Mouse (Mus musculus): ENCODE data around the gene Luzp1. TPM values are rescaled to one million over a fixed set of nuclear protein-coding genes. Genes with fewer than 3 reads are reported as not detected.

Gene Luzp1
- total RNA-seq (2021), result 10 to 100 TPM; 58.3 to 69.0 TPM

GRCm38 (mm10) chr4:136469371-136469903, at the start of gene Luzp1:
TSS of gene Luzp1 (plus strand) at chr4:136469761.
- intact Hi-C loops (cut with DNase I), result no loop called here
- peak; percentile 96 for DNase-seq

GRCm38 (mm10) chr4:136423224-136423623, 46.3 kb upstream of the Luzp1 start, which contains the start of gene Htr1d:
TSS of gene Htr1d (plus strand) at chr4:136423524.
- intact Hi-C loops (cut with DNase I), result no loop called here
- no peak for DNase-seq

- intact Hi-C loops (cut with DNase I), result no loop called here
- peak; percentile 4 to 12 for DNase-seq
Measured at GRCm38 (mm10) chr4:136424120-136424999, 45.2 kb upstream of the Luzp1 start.

GRCm38 (mm10) chr4:136425000-136425288, 44.6 kb upstream of the Luzp1 start:
- peak in 1 of 2 experiments; percentile 15 for DNase-seq
- intact Hi-C loops (cut with DNase I), result no loop called here

- peak; percentile 37 to 38 for DNase-seq
- intact Hi-C loops (cut with DNase I), result loop anchor here (5.0 kb wide), 1 partner anchor 192 kb away; the partner anchor contains the start of gene Lactbl1
Measured at GRCm38 (mm10) chr4:136430609-136431375, 38.8 kb upstream of the Luzp1 start.

- intact Hi-C loops (cut with DNase I), result loop anchor here (5.0 kb wide), 1 partner anchor 191 kb away; the partner anchor contains the start of gene Lactbl1
Measured at GRCm38 (mm10) chr4:136431376-136431693, 38.2 kb upstream of the Luzp1 start.

GRCm38 (mm10) chr4:136434029-136434428, 35.5 kb upstream of the Luzp1 start:
- intact Hi-C loops (cut with DNase I), result loop anchor here (5.0 kb wide), 1 partner anchor 188 kb away; the partner anchor contains the start of gene Lactbl1
- no peak for DNase-seq

More at GRCm38 (mm10) chr4:136431376-136431693, 38.2 kb upstream of the Luzp1 start:
- DNase-seq, result peak; percentile 62 to 80

GRCm38 (mm10) chr4:136439106-136439505, 30.5 kb upstream of the Luzp1 start:
- intact Hi-C loops (cut with DNase I), result no loop called here
- no peak for DNase-seq

GRCm38 (mm10) chr4:136441354-136442043, 28.1 kb upstream of the Luzp1 start:
- intact Hi-C loops (cut with DNase I), result no loop called here
- DNase-seq, result peak in 1 of 2 experiments; percentile 25

GRCm38 (mm10) chr4:136444561-136444960, 25.0 kb upstream of the Luzp1 start:
- intact Hi-C loops (cut with DNase I), result no loop called here
- DNase-seq, result no peak

- intact Hi-C loops (cut with DNase I), result loop anchor here (5.0 kb wide), 2 partner anchors 82 to 153 kb away; partner anchors contain the start of gene Kdm1a
- DNase-seq, result no peak
Measured at GRCm38 (mm10) chr4:136449795-136450194, 19.8 kb upstream of the Luzp1 start.

GRCm38 (mm10) chr4:136450271-136450670, 19.3 kb upstream of the Luzp1 start:
- no peak for DNase-seq

GRCm38 (mm10) chr4:136451564-136451963, 18.0 kb upstream of the Luzp1 start:
- intact Hi-C loops (cut with DNase I), result loop anchor here (5.0 kb wide), 2 partner anchors 84 to 151 kb away; partner anchors contain the start of gene Kdm1a
- DNase-seq, result no peak

More at GRCm38 (mm10) chr4:136450271-136450670, 19.3 kb upstream of the Luzp1 start:
- intact Hi-C loops (cut with DNase I), result loop anchor here (5.0 kb wide), 2 partner anchors 83 to 152 kb away; partner anchors contain the start of gene Kdm1a

GRCm38 (mm10) chr4:136452286-136452685, 17.3 kb upstream of the Luzp1 start:
- intact Hi-C loops (cut with DNase I), result loop anchor here (5.0 kb wide), 2 partner anchors 85 to 150 kb away; partner anchors contain the start of gene Kdm1a
- no peak for DNase-seq

GRCm38 (mm10) chr4:136452792-136453191, 16.8 kb upstream of the Luzp1 start:
- intact Hi-C loops (cut with DNase I), result loop anchor here (5.0 kb wide), 2 partner anchors 85 to 150 kb away; partner anchors contain the start of gene Kdm1a

GRCm38 (mm10) chr4:136454850-136455260, 14.7 kb upstream of the Luzp1 start:
- intact Hi-C loops (cut with DNase I), result loop anchor here (1.0 to 5.0 kb wide), 4 partner anchors 71 to 167 kb away; partner anchors contain the start of genes Kdm1a and Lactbl1

More at GRCm38 (mm10) chr4:136452792-136453191, 16.8 kb upstream of the Luzp1 start:
- no peak for DNase-seq

GRCm38 (mm10) chr4:136456516-136457218, 12.9 kb upstream of the Luzp1 start:
- DNase-seq, result no peak
- intact Hi-C loops (cut with DNase I), result no loop called here

More at GRCm38 (mm10) chr4:136454850-136455260, 14.7 kb upstream of the Luzp1 start:
- peak; percentile 89 to 93 for DNase-seq

- no peak for DNase-seq
Measured at GRCm38 (mm10) chr4:136458276-136458675, 11.3 kb upstream of the Luzp1 start.

GRCm38 (mm10) chr4:136459210-136459609, 10.4 kb upstream of the Luzp1 start:
- DNase-seq, result no peak
- intact Hi-C loops (cut with DNase I), result no loop called here

More at GRCm38 (mm10) chr4:136458276-136458675, 11.3 kb upstream of the Luzp1 start:
- intact Hi-C loops (cut with DNase I), result no loop called here

Data from heart, postnatal 10 days (tissue).